8 mouse cellular contexts compared by ENCODE assay signal in genomic region chr3:154317651-154318248, GRCm38 (mm10). TPM values are rescaled to one million over a fixed set of nuclear protein-coding genes. Genes with fewer than 3 reads are reported as not detected.
DNase-seq lines count a peak whose midpoint lies in the region; ATAC-seq and TF ChIP-seq lines count a peak whose summit lies in the region.

No protein-coding gene starts in this region.

- H3K4me3 ChIP-seq in left cerebral cortex, adult 2 months: no peak overlapping the region

- no peak overlapping the region for H3K27ac ChIP-seq in left cerebral cortex, adult 2 months

- peak; percentile 41 for TF ChIP-seq CTCF in left cerebral cortex, adult 2 months (IDR thresholded peaks at IDR 0.05)

- peak; percentile 44 to 50 for DNase-seq in cerebellum, postnatal 10 days
- no peak for DNase-seq in left cerebral cortex, adult 2 months (ENCODE audit: extremely low spot score in 1 of 2, low spot score in 2 of 2)
- no peak for DNase-seq in left cerebral cortex, adult 9 months (ENCODE audit: low spot score in 2 of 2)
- peak; percentile 52 for DNase-seq in ES-CJ7 (ENCODE audit: low read depth, low spot score)
- peak; percentile 35 for DNase-seq in forelimb bud, embryonic 11.5 days (ENCODE audit: low read depth, low spot score)
- no peak for DNase-seq in ovary, postnatal 10 days (ENCODE audit: low spot score)
- no peak for DNase-seq in Muller cell, postnatal 12 days (ENCODE audit: inconsistent ontology term)

- intact Hi-C loops in left cerebral cortex, adult 2 months (cut with DNase I): no loop called here

- ATAC-seq in cerebellum, adult (ENCODE audit: insufficient number of reproducible peaks, low FRiP score, low TSS enrichment): no peak

RNA-seq across cellular contexts. Expression of gene Lhx8, which starts 12.7 kb away (rescaled TPM):
- total RNA-seq in left cerebral cortex, adult 2 months (2021): under 1 TPM; 0.82 to 0.86 TPM

Comparison
In these comparisons a context has a peak if more than half of its experiments do, and no peak if none do; other contexts are left out.
1. DNase-seq: peak in cerebellum, postnatal 10 days (2 of 2), ES-CJ7 (single experiment) and forelimb bud, embryonic 11.5 days (single experiment); none in left cerebral cortex, adult 2 months (0 of 2), left cerebral cortex, adult 9 months (0 of 2), ovary, postnatal 10 days (single experiment) and Muller cell, postnatal 12 days (single experiment).